Mouse (Mus musculus) lung, embryonic 16.5 days (tissue): ENCODE measurements around the gene Pxk. TPM values are rescaled to one million over a fixed set of nuclear protein-coding genes. Genes with fewer than 3 reads are reported as not detected.

ENCODE experiments used
- polyA plus RNA-seq: library from polyadenylated mRNA; unstranded; fragments of >200 nt; fragmentation: Nextera tagmentation; extraction: Ambion mirVana; gene quantifications from 2 replicates; pipeline ENCODE4 v1.2.1, GENCODE M21; 2015

The Pxk gene
- polyA plus RNA-seq, 1 experiment from 2014 or later, result 41.5 TPM

Other genes starting within 250 kb of the Pxk start
- not detected in 2 replicates for gene Gm45521, start 140.9 kb upstream of the Pxk start, polyA plus RNA-seq
- 0.18 and 0.28 TPM in 2 replicates for gene Dnase1l3, start 103.6 kb upstream of the Pxk start, polyA plus RNA-seq
- 12.5 and 14.5 TPM in 2 replicates for gene Abhd6, start 95.3 kb upstream of the Pxk start, polyA plus RNA-seq
- gene Rpp14, start 17.8 kb upstream of the Pxk start, polyA plus RNA-seq, result 44.5 and 47.6 TPM in 2 replicates
- gene Pdhb, start 74.8 kb downstream of the Pxk start, polyA plus RNA-seq, result 178 and 188 TPM in 2 replicates
- 3.0 and 3.2 TPM in 2 replicates for gene Kctd6, start 115.9 kb downstream of the Pxk start, polyA plus RNA-seq
- gene Acox2, start 161.1 kb downstream of the Pxk start, polyA plus RNA-seq, result 1.3 and 4.4 TPM in 2 replicates
- 0.40 and 0.58 TPM in 2 replicates for gene Fam107a, start 219.8 kb downstream of the Pxk start, polyA plus RNA-seq